ENCODE assay signal across 22 mouse cellular contexts in genomic region chr10:21689847-21690269, GRCm38 (mm10).
DNase-seq lines count a peak whose midpoint lies in the region; ATAC-seq and TF ChIP-seq lines count a peak whose summit lies in the region.
"Had no signal": no experiment of that assay in that cellular context is flagged by ENCODE, and none has a peak within 500 bp of the region (broad histone marks: within the 10 kb centered on the region; RNA-seq: fewer than 3 reads in every experiment).

No protein-coding gene starts in this region.

- no peak for TF ChIP-seq POLR2A in cerebellum, adult 2 months (IDR thresholded peaks at IDR 0.05; ENCODE audit: borderline replicate concordance, insufficient read depth, low read length)
- TF ChIP-seq POLR2A in kidney, adult 2 months (IDR thresholded peaks at IDR 0.05; ENCODE audit: low read depth, low read length), result no peak

- no peak overlapping the region for H3K4me3 ChIP-seq in cerebellum, adult 2 months (replicated peaks; ENCODE audit: insufficient read depth, low read depth, low read length)
- H3K4me3 ChIP-seq in kidney, adult 2 months (ENCODE audit: insufficient read depth, low read depth, low read length), result no peak overlapping the region
- no peak overlapping the region for H3K4me3 ChIP-seq in kidney, embryonic 15.5 days (replicated peaks)
- H3K4me3 ChIP-seq: embryonic facial prominence, embryonic 12.5 days; forebrain, embryonic 15.5 days; heart, embryonic 10.5 days; left cerebral cortex, adult 2 months; limb, embryonic 12.5 days; megakaryocyte, embryonic 14.5 days had no signal

- no peak for TF ChIP-seq CTCF in cerebellum, adult 2 months (IDR thresholded peaks at IDR 0.05; ENCODE audit: borderline replicate concordance, insufficient read depth, low read depth, low read length)
- no peak for TF ChIP-seq CTCF in kidney, adult 2 months (conservative IDR thresholded peaks at IDR 0.05; ENCODE audit: insufficient read depth, insufficient read length, low read depth, low read length)

- no peak overlapping the region for H3K27ac ChIP-seq in cerebellum, adult 2 months (ENCODE audit: insufficient read depth, low read length)
- H3K27ac ChIP-seq in kidney, adult 2 months (ENCODE audit: insufficient read depth, low read depth, low read length), result peak overlapping the region; percentile 55
- H3K27ac ChIP-seq in kidney, embryonic 15.5 days, result no peak overlapping the region
- H3K27ac ChIP-seq: embryonic facial prominence, embryonic 12.5 days; forebrain, embryonic 15.5 days; heart, embryonic 10.5 days; left cerebral cortex, adult 2 months; limb, embryonic 12.5 days; liver, embryonic 14.5 days had no signal

- no peaks in the 10 kb centered on the region for H3K27me3 ChIP-seq in cerebellum, adult 2 months (ENCODE audit: control insufficient read depth, insufficient read depth, low read length)
- 0 out of 2 replicates have a peak, but pooled peaks cover 1% of the 10 kb centered on the region for H3K27me3 ChIP-seq in kidney, adult 2 months (replicated peaks; ENCODE audit: control insufficient read depth, insufficient read depth, low read length)
- H3K27me3 ChIP-seq in kidney, embryonic 15.5 days, result no peaks in the 10 kb centered on the region
- H3K27me3 ChIP-seq: embryonic facial prominence, embryonic 12.5 days; forebrain, embryonic 15.5 days; limb, embryonic 12.5 days; megakaryocyte, embryonic 14.5 days; Patski had no signal

- DNase-seq in cerebellum, adult 9-11 months, result peak; percentile 9
- no peak for DNase-seq in cerebellum, adult 2 months
- peak; percentile 83 for DNase-seq in kidney, adult 2 months
- DNase-seq in thymus, postnatal 36 days, result peak; percentile 11 to 14
- DNase-seq in thymus, postnatal 0 days (ENCODE audit: low spot score), result no peak
- no peak for DNase-seq in layer of hippocampus, postnatal 36 days
- DNase-seq: adrenal gland, postnatal 36 days; gastrocnemius, postnatal 36 days; right cerebral cortex, adult 18-20 months had no signal

- no peaks in the 10 kb centered on the region for H3K9me3 ChIP-seq in kidney, embryonic 15.5 days (replicated peaks)
- H3K9me3 ChIP-seq: embryonic facial prominence, embryonic 12.5 days; forebrain, embryonic 15.5 days; heart, embryonic 10.5 days; limb, embryonic 12.5 days; megakaryocyte, embryonic 14.5 days had no signal

- H3K36me3 ChIP-seq in kidney, adult 2 months (ENCODE audit: control insufficient read depth, insufficient read depth, low read length), result no peaks in the 10 kb centered on the region
- no peaks in the 10 kb centered on the region for H3K36me3 ChIP-seq in kidney, embryonic 15.5 days
- H3K36me3 ChIP-seq: embryonic facial prominence, embryonic 12.5 days; forebrain, embryonic 15.5 days; heart, embryonic 10.5 days; limb, embryonic 12.5 days had no signal

- ATAC-seq in kidney, embryonic 15.5 days (replicated peaks; ENCODE audit: low FRiP score), result no peak
- ATAC-seq in megakaryocyte-erythroid progenitor cell, adult 5-6 weeks (replicated peaks; ENCODE audit: low FRiP score, low TSS enrichment, poor library complexity, severe bottlenecking), result peak; percentile 49; the same call in 1 of the 2 replicates
- ATAC-seq: forebrain, embryonic 15.5 days; hindbrain, embryonic 16.5 days; lung, postnatal 0 days; midbrain, embryonic 16.5 days; Patski had no signal

- H3K9ac ChIP-seq in kidney, embryonic 15.5 days, result no peak overlapping the region
- H3K9ac ChIP-seq: embryonic facial prominence, embryonic 12.5 days; forebrain, embryonic 15.5 days; limb, embryonic 12.5 days; liver, embryonic 14.5 days had no signal

- no peak overlapping the region for H3K4me2 ChIP-seq in kidney, embryonic 15.5 days
- H3K4me2 ChIP-seq: embryonic facial prominence, embryonic 12.5 days; forebrain, embryonic 15.5 days; limb, embryonic 12.5 days had no signal

- 61% methylated on average over 9 of the region's 9 CpGs for WGBS in cerebellum, adult 2 months
- WGBS in kidney, adult 2 months, result 53% methylated on average over 9 of the region's 9 CpGs
- 78% methylated on average over 9 of the region's 9 CpGs for WGBS in kidney, embryonic 15.5 days

- H3K4me1 ChIP-seq in cerebellum, adult 2 months (ENCODE audit: control insufficient read depth, insufficient read depth, low read length), result no peaks in the 10 kb centered on the region
- H3K4me1 ChIP-seq in kidney, adult 2 months (ENCODE audit: control insufficient read depth, insufficient read depth, low read length), result peaks cover 17% of the 10 kb centered on the region
- H3K4me1 ChIP-seq in kidney, embryonic 15.5 days, result peaks cover 14% of the 10 kb centered on the region
- H3K4me1 ChIP-seq: forebrain, embryonic 15.5 days; megakaryocyte, embryonic 14.5 days had no signal

Comparison
In these comparisons a context has a peak if more than half of its experiments do, and no peak if none do; other contexts are left out.
1. DNase-seq: peak in cerebellum, adult 9-11 months (single experiment), kidney, adult 2 months (single experiment) and thymus, postnatal 36 days (2 of 2); none in cerebellum, adult 2 months (0 of 2), thymus, postnatal 0 days (single experiment) and layer of hippocampus, postnatal 36 days (0 of 2).